Mouse (Mus musculus) embryonic fibroblast, embryonic 13.5 days (primary cell): ENCODE measurements around the gene Syne3.

Source experiments
- CTCF ChIP-seq: IDR thresholded peaks from 2 replicates; pipeline ENCODE4 v1.5.1; 2011; ENCODE audit warnings: mild to moderate bottlenecking, control low read depth, low read length, moderate library complexity, borderline replicate concordance; ENCODE audit not compliant: insufficient read depth
- POLR2A ChIP-seq: IDR thresholded peaks from 2 replicates; pipeline ENCODE4 v1.6.1; 2011; ENCODE audit warnings: low read depth, mild to moderate bottlenecking, control low read depth, low read length, moderate library complexity

DNA sequence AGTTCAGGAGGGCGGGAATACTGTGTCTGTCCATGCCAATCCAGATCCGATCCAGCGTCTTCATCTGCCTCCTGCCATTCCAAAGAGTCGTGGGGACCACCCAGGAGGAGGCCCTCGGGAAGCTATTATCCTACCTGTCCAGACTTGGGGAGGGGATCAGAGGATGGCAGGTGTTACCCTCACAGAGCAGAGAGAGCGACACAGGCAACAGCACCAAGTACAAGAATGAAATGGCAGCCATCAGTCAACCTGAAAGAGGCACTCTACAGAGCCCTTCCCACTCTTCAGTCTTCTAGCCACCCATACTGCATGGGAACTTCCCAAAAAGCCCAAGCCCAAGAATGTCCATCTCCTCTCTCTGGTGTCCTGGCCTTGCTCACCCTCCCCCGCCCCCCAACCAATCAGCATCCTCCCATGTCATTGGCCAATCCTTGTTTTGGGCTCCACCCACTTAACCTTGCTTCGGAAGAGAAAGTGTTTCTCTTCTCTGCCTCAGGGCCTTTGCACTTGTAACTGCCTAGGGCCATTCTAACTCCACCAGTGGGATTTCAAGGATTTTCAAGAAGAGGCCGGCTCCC lies 693 bp upstream of the Syne3 start:
- no peak; the same call in 1 of the 2 replicates for TF ChIP-seq POLR2A
- no peak for TF ChIP-seq CTCF
